Mouse (Mus musculus) embryonic fibroblast, embryonic 13.5 days (primary cell): ENCODE data around the gene Catsper1.

Experiments
- CTCF ChIP-seq: IDR thresholded peaks from 2 replicates; pipeline ENCODE4 v1.5.1; 2011; ENCODE audit warnings: mild to moderate bottlenecking, control low read depth, low read length, moderate library complexity, borderline replicate concordance; ENCODE audit not compliant: insufficient read depth
- POLR2A ChIP-seq: IDR thresholded peaks from 2 replicates; pipeline ENCODE4 v1.6.1; 2011; ENCODE audit warnings: low read depth, mild to moderate bottlenecking, control low read depth, low read length, moderate library complexity

- TF ChIP-seq CTCF = no peak
- TF ChIP-seq POLR2A = no peak
Observed at GRCm38 (mm10) chr19:5335441-5335840, at the start of gene Catsper1.
